ENCODE assay signal across 41 mouse cellular contexts in genomic region chr7:3500406-3500805, GRCm38 (mm10). TPM values are rescaled to one million over a fixed set of nuclear protein-coding genes. Genes with fewer than 3 reads are reported as not detected.
"Had no signal": no experiment of that assay in that cellular context is flagged by ENCODE, and none has a peak within 500 bp of the region (broad histone marks: within the 10 kb centered on the region; RNA-seq: fewer than 3 reads in every experiment).

No protein-coding gene starts in this region.

- H3K27me3 ChIP-seq: limb, embryonic 12.5 days; limb, embryonic 13.5 days; limb, embryonic 15.5 days; liver, embryonic 12.5 days; liver, embryonic 13.5 days; liver, embryonic 15.5 days; lung, embryonic 15.5 days; megakaryocyte, embryonic 14.5 days; midbrain, embryonic 12.5 days; midbrain, embryonic 15.5 days; neural tube, embryonic 12.5 days; neural tube, embryonic 13.5 days had no signal

- H3K4me3 ChIP-seq: limb, embryonic 10.5 days; limb, embryonic 12.5 days; limb, embryonic 13.5 days; limb, embryonic 15.5 days; liver, embryonic 12.5 days; liver, embryonic 13.5 days; liver, embryonic 15.5 days; lung, embryonic 15.5 days; megakaryocyte, embryonic 14.5 days; midbrain, embryonic 10.5 days; midbrain, embryonic 12.5 days; midbrain, embryonic 15.5 days; myocyte; neural tube, embryonic 12.5 days; neural tube, embryonic 13.5 days had no signal

- DNase-seq: left cerebral cortex, postnatal 4 days; liver; liver, embryonic 13.5 days; liver, postnatal 0 days; lung, adult 18-20 months; lung, adult 2 months; lung, embryonic 14.5 days; lung, postnatal 10 days; lung, postnatal 14 days; lung, postnatal 36 days; lung, postnatal 4 days; midbrain, embryonic 14.5 days had no signal

- H3K9ac ChIP-seq: limb, embryonic 12.5 days; limb, embryonic 13.5 days; limb, embryonic 15.5 days; liver, embryonic 12.5 days; liver, embryonic 13.5 days; liver, embryonic 14.5 days; liver, embryonic 15.5 days; liver, postnatal 0 days; lung, embryonic 14.5 days; lung, embryonic 15.5 days; midbrain, embryonic 12.5 days; midbrain, embryonic 15.5 days; neural tube, embryonic 12.5 days; neural tube, embryonic 13.5 days had no signal

- H3K36me3 ChIP-seq: limb, embryonic 10.5 days; limb, embryonic 12.5 days; limb, embryonic 13.5 days; limb, embryonic 15.5 days; liver, embryonic 12.5 days; liver, embryonic 13.5 days; liver, embryonic 15.5 days; lung, embryonic 15.5 days; midbrain, embryonic 10.5 days; midbrain, embryonic 12.5 days; midbrain, embryonic 15.5 days; neural tube, embryonic 12.5 days; neural tube, embryonic 13.5 days had no signal

- ATAC-seq: liver, embryonic 12.5 days; liver, postnatal 0 days; lung, postnatal 0 days; midbrain, embryonic 15.5 days; midbrain, embryonic 16.5 days had no signal

- H3K9me3 ChIP-seq: limb, embryonic 10.5 days; limb, embryonic 13.5 days; limb, embryonic 15.5 days; liver, embryonic 12.5 days; liver, embryonic 13.5 days; liver, embryonic 15.5 days; lung, embryonic 15.5 days; megakaryocyte, embryonic 14.5 days; midbrain, embryonic 12.5 days; midbrain, embryonic 15.5 days; neural tube, embryonic 12.5 days; neural tube, embryonic 13.5 days had no signal

- H3K4me2 ChIP-seq: limb, embryonic 12.5 days; limb, embryonic 13.5 days; limb, embryonic 15.5 days; liver, embryonic 11.5 days; liver, embryonic 12.5 days; liver, embryonic 13.5 days; liver, embryonic 15.5 days; lung, embryonic 14.5 days; lung, embryonic 15.5 days; midbrain, embryonic 11.5 days; midbrain, embryonic 12.5 days; midbrain, embryonic 15.5 days; neural tube, embryonic 12.5 days; neural tube, embryonic 13.5 days had no signal

- H3K4me1 ChIP-seq: limb, embryonic 10.5 days; limb, embryonic 12.5 days; limb, embryonic 13.5 days; limb, embryonic 15.5 days; liver, embryonic 12.5 days; liver, embryonic 13.5 days; liver, embryonic 15.5 days; lung, embryonic 15.5 days; midbrain, embryonic 10.5 days; midbrain, embryonic 12.5 days; midbrain, embryonic 15.5 days; neural tube, embryonic 12.5 days; neural tube, embryonic 13.5 days had no signal

- H3K27ac ChIP-seq: limb, embryonic 10.5 days; limb, embryonic 12.5 days; limb, embryonic 13.5 days; limb, embryonic 15.5 days; liver, embryonic 12.5 days; liver, embryonic 13.5 days; liver, embryonic 14.5 days; liver, embryonic 15.5 days; lung, embryonic 15.5 days; macrophage; midbrain, embryonic 10.5 days; midbrain, embryonic 12.5 days; midbrain, embryonic 15.5 days; neural tube, embryonic 12.5 days; neural tube, embryonic 13.5 days had no signal

RNA-seq across cellular contexts. Expression of gene Tarm1, which starts 2.0 kb away (rescaled TPM):
- total RNA-seq: left cerebral cortex, postnatal 10 days; left cerebral cortex, postnatal 14 days; left cerebral cortex, postnatal 25 days; left cerebral cortex, postnatal 36 days; left cerebral cortex, postnatal 4 days; liver, adult 2 months; midbrain, postnatal 0 days had no signal
- polyA plus RNA-seq: limb, embryonic 10.5 days; limb, embryonic 11.5 days; limb, embryonic 12.5 days; limb, embryonic 13.5 days; liver, adult 2 months; liver, embryonic 11.5 days; liver, embryonic 12.5 days; lung, embryonic 14.5 days; lung, embryonic 16.5 days; midbrain, embryonic 10.5 days; midbrain, embryonic 11.5 days; midbrain, embryonic 12.5 days; midbrain, embryonic 14.5 days; midbrain, embryonic 15.5 days; midbrain, embryonic 16.5 days; midbrain, postnatal 0 days; neural tube, embryonic 11.5 days; neural tube, embryonic 12.5 days; neural tube, embryonic 13.5 days had no signal
